Mouse (Mus musculus): ENCODE results near the gene Padi6.

- TF ChIP-seq POLR2A (IDR thresholded peaks at IDR 0.05; ENCODE audit: borderline replicate concordance, extremely low read depth, insufficient read depth, insufficient read length, poor library complexity, severe bottlenecking) = no peak
- TF ChIP-seq CTCF (IDR thresholded peaks at IDR 0.05; ENCODE audit: borderline replicate concordance, extremely low read depth, insufficient read depth, insufficient read length) = no peak
Measured at GRCm38 (mm10) chr4:140699441-140700127, 42.9 kb downstream of the Padi6 start.
